Comparison of ENCODE assay signal across 16 mouse cellular contexts in genomic region chr12:30970700-30971099, GRCm38 (mm10).
"Had no signal": no experiment of that assay in that cellular context is flagged by ENCODE, and none has a peak within 500 bp of the region (broad histone marks: within the 10 kb centered on the region; RNA-seq: fewer than 3 reads in every experiment).

No protein-coding gene starts in this region.

- H3K27me3 ChIP-seq: lung, embryonic 15.5 days; megakaryocyte, embryonic 14.5 days; midbrain, embryonic 13.5 days; midbrain, embryonic 15.5 days; neural tube, embryonic 12.5 days had no signal

- H3K27ac ChIP-seq: lung, embryonic 15.5 days; macrophage; midbrain, embryonic 13.5 days; midbrain, embryonic 15.5 days; neural tube, embryonic 12.5 days had no signal

- H3K4me3 ChIP-seq: lung, embryonic 15.5 days; megakaryocyte, embryonic 14.5 days; midbrain, embryonic 13.5 days; midbrain, embryonic 15.5 days; neural tube, embryonic 12.5 days had no signal

- H3K9ac ChIP-seq: lung, embryonic 15.5 days; midbrain, embryonic 13.5 days; midbrain, embryonic 15.5 days; neural tube, embryonic 12.5 days had no signal

- H3K9me3 ChIP-seq: lung, embryonic 15.5 days; megakaryocyte, embryonic 14.5 days; midbrain, embryonic 13.5 days; midbrain, embryonic 15.5 days; neural tube, embryonic 12.5 days had no signal

- DNase-seq: lung, adult 2 months; lung, postnatal 14 days; lung, postnatal 36 days; right cerebral cortex, postnatal 14 days; spleen, adult 18-20 months; thymus, adult 18-20 months; thymus, postnatal 25 days; thymus, postnatal 4 days had no signal

- H3K36me3 ChIP-seq: lung, embryonic 15.5 days; midbrain, embryonic 13.5 days; midbrain, embryonic 15.5 days; neural tube, embryonic 12.5 days had no signal

- ATAC-seq: lung, postnatal 0 days; midbrain, embryonic 13.5 days; midbrain, embryonic 15.5 days had no signal

- H3K4me1 ChIP-seq: lung, embryonic 15.5 days; megakaryocyte, embryonic 14.5 days; midbrain, embryonic 13.5 days; midbrain, embryonic 15.5 days; neural tube, embryonic 12.5 days had no signal

- H3K4me2 ChIP-seq: lung, embryonic 15.5 days; midbrain, embryonic 11.5 days; midbrain, embryonic 13.5 days; midbrain, embryonic 15.5 days; neural tube, embryonic 12.5 days had no signal
